Mouse (Mus musculus) hindbrain, embryonic 14.5 days (tissue): ENCODE measurements around the gene Inpp4a. TPM values are rescaled to one million over a fixed set of nuclear protein-coding genes. Genes with fewer than 3 reads are reported as not detected.

Experiments
- ATAC-seq: fragments of 200-750 bp; cut with Nextera tagmentation; 2 replicates; pipeline ENCODE4 v1.8.0; 2017; ENCODE audit warnings: moderate number of reproducible peaks, mild to moderate bottlenecking, moderate TSS enrichment, moderate library complexity; ENCODE audit not compliant: low FRiP score
- DNase-seq: peaks from one replicate; pipeline ENCODE4 v3.0.0-alpha.2; 2015; ENCODE audit warnings: low spot score
- H3K27ac ChIP-seq: fragments of 300-500 bp; sonication (generic); 2 replicates; pipeline ENCODE4 v1.5.1; 2014; ENCODE audit warnings: mild to moderate bottlenecking, moderate library complexity
- H3K27me3 ChIP-seq: fragments of 300-500 bp; sonication (generic); 2 replicates; pipeline ENCODE4 v1.6.1; 2014; ENCODE audit warnings: mild to moderate bottlenecking, low read length, mixed read lengths; ENCODE audit not compliant: control insufficient read depth, insufficient read depth
- H3K36me3 ChIP-seq: fragments of 300-500 bp; sonication (generic); replicated peaks from 2 replicates; pipeline ENCODE4 v1.6.1; 2014; ENCODE audit not compliant: control insufficient read depth, insufficient read depth
- H3K4me1 ChIP-seq: fragments of 300-500 bp; sonication (generic); replicated peaks from 2 replicates; pipeline ENCODE4 v1.6.1; 2014; ENCODE audit warnings: antibody characterized with exemption, low read length, mixed read lengths; ENCODE audit not compliant: control insufficient read depth, insufficient read depth
- H3K4me2 ChIP-seq: fragments of 300-500 bp; sonication (generic); replicated peaks from 2 replicates; pipeline ENCODE4 v1.6.1; 2014; ENCODE audit warnings: mild to moderate bottlenecking, moderate library complexity
- H3K4me3 ChIP-seq: fragments of 300-500 bp; sonication (generic); replicated peaks from 2 replicates; pipeline ENCODE4 v1.5.1; 2014; ENCODE audit warnings: mild to moderate bottlenecking, low read length
- H3K9ac ChIP-seq: fragments of 300-500 bp; sonication (generic); 2 replicates; pipeline ENCODE4 v1.6.1; 2014
- H3K9me3 ChIP-seq: fragments of 300-500 bp; sonication (generic); 2 replicates; pipeline ENCODE4 v1.6.1; 2016; ENCODE audit warnings: low read length; ENCODE audit not compliant: control insufficient read depth
- WGBS: fragments of 180-500 bp; shearing (Covaris S2); extraction: QIAGEN DNeasy Blood & Tissue Kit; methylation state at CpG from one replicate; pipeline ENCODE4 v1.1.7; 2014; 5-methylcytosine and 5-hydroxymethylcytosine counted together
- polyA plus RNA-seq: library from polyadenylated mRNA; unstranded; fragments of >200 nt; fragmentation: Nextera tagmentation; extraction: Ambion mirVana; gene quantifications from 2 replicates; pipeline ENCODE4 v1.2.1, GENCODE M21; 2014

Gene Inpp4a
- 63.7 and 64.3 TPM in 2 replicates for polyA plus RNA-seq

DNA sequence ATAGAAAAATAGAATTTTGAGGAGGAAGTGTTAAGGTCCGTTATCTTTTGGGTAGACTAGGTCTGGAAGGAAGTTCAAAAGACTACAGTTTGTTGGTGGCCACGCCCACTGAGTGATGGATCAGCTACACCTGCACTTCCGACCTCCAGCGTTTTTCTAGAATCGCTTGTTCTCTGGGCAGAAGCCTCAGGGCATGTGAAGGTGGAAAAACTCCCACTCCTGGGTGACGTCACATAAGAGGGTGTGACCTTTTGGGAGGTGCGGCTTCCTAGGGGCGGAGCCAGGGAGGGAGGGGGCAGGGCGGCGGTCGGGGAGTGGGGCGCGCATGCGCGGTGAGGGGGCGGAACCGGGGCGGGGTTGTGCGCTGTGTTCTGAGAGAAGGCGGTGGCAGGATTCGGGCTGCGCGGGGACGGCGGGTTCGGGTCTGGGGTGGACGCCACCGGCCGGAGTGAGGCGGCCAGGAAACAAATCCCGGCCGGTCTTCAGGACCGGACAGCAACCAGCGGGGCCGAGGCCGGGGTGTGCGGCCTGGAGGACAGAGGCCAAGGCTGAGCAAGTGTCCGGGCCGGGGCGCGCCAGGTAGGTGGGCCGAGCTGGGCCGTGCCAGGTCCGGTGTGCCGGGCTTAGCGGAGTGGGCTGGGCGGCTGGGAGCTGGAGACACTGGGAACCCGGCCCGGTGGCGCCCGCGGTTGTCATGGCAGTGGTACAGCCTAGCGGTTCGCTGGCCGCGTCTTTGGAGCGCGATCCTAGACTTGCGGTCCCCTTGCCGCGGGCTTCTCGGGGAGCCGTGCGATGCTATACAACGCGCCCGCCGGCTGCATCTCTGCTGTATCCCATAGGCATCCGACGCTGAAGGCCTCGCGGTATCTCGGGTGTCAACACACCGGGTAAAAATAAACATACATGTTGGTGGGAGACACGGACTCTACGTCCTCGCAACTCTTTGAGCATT lies at the start of gene Inpp4a:
Inpp4a (plus strand) TSS at position 326 of the 952 bp plus-strand sequence.
- no peaks in the 10 kb centered on the region for H3K9me3 ChIP-seq
- H3K4me1 ChIP-seq = peaks cover 18% of the 10 kb centered on the region
- H3K36me3 ChIP-seq = no peaks in the 10 kb centered on the region
- DNase-seq (peak; percentile 95), ATAC-seq (peak; percentile 93)
- peak within 1 kb of the TSS; percentile 65 for H3K4me3 ChIP-seq
- H3K27me3 ChIP-seq = no peaks in the 10 kb centered on the region
- peak within 1 kb of the TSS; percentile 81 for H3K4me2 ChIP-seq
- H3K9ac ChIP-seq = peak within 1 kb of the TSS; percentile 97
- peak within 1 kb of the TSS; percentile 58 for H3K27ac ChIP-seq
- WGBS = under 1% methylated on average over 77 of the region's 77 CpGs

DNA sequence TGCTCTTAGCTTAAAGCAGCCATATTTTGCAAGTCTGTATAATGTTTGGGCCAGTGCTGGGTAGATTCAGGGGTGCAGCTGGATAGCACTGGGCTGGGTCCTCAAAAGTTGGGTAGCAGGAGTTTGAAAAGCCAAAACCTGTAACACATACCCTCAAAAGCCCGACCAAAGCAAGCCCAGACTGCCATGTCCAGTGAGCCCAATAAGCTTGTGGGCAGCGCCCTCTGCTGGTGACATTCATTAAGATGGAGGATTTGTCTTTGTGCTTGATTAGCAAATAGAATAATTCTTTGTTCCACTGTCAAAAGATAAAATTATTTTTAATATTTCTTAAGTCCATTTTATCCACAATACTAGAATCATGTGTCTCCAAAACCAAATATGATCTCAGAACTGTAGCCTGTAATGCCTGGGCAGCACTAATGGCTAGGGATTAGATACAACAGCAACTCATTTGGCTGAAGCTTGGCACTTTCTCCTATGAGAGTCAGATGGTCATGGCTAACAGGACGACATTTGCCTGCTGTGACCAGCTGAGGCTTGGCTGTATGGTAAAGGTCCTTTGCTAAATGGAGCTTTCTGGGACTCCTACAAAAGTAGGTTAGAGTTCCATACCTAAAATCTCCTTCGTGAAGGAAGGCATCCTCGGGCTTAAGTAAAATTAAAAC lies 48.9 kb upstream of the Inpp4a start:
- DNase-seq (peak; percentile 94), ATAC-seq (peak; percentile 57; the same call in 1 of the 2 replicates)
- WGBS = 38% methylated on average over 5 of the region's 5 CpGs
- no peaks in the 10 kb centered on the region for H3K9me3 ChIP-seq
- H3K4me2 ChIP-seq = no peak overlapping the region
- no peak overlapping the region for H3K27ac ChIP-seq
- H3K27me3 ChIP-seq = no peaks in the 10 kb centered on the region
- H3K9ac ChIP-seq = no peak overlapping the region
- H3K4me3 ChIP-seq = no peak overlapping the region
- no peaks in the 10 kb centered on the region for H3K4me1 ChIP-seq
- no peaks in the 10 kb centered on the region for H3K36me3 ChIP-seq

DNA sequence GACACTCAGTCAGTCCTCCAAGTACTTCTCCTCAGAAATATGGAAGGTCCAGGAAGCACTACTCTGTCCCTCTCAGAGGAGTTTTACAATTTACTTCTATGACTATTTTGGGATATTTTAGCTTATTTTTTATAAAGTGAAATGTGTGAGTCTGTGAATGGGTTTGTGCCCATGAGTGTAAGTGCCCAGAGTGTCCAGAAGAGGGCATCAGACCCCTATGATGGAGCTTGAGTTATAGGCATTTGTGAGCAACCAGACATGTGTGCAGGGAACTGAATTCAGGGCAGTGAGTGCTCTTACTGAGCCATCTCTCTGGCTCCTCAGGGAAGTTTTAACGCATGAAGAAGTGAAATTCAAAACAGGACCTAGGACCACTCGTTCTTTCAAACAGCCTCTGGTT lies 41.2 kb upstream of the Inpp4a start:
- Histone ChIP-seq H3K27ac (no peak overlapping the region), H3K4me3 (no peak overlapping the region), H3K4me2 (no peak overlapping the region), H3K27me3 (no peaks in the 10 kb centered on the region), H3K9ac (no peak overlapping the region), H3K9me3 (no peaks in the 10 kb centered on the region), H3K4me1 (no peaks in the 10 kb centered on the region), H3K36me3 (no peaks in the 10 kb centered on the region)
- no peak for DNase-seq
- 88% methylated on average over 2 of the region's 2 CpGs for WGBS
- no peak for ATAC-seq

DNA sequence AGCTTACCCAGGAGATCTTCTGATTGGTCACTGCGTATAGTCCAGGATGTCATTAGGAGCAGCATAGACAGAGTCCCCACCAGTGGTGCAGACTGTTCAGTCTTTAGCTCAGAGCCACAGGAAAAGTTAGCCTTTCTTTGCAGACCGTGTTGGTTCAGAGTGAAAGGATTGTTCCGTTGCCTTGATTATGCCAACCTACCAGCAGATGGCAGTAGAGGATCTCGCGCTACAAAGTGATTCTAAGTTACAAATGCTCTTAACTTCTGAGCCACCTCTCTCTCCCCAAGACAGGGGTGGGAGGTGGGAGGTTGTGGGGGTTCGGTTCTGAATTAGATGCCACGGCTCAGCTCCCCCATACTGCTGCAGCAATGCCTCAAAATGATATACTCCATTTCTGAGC lies 27.2 kb upstream of the Inpp4a start:
- 11% methylated on average over 7 of the region's 7 CpGs for WGBS
- Histone ChIP-seq H3K36me3 (no peaks in the 10 kb centered on the region), H3K4me2 (no peak overlapping the region), H3K27me3 (no peaks in the 10 kb centered on the region), H3K4me3 (no peak overlapping the region), H3K9ac (no peak overlapping the region), H3K27ac (no peak overlapping the region), H3K4me1 (no peaks in the 10 kb centered on the region), H3K9me3 (no peaks in the 10 kb centered on the region)
- peak; percentile 48; the same call in 1 of the 2 replicates for ATAC-seq
- DNase-seq = peak; percentile 89

DNA sequence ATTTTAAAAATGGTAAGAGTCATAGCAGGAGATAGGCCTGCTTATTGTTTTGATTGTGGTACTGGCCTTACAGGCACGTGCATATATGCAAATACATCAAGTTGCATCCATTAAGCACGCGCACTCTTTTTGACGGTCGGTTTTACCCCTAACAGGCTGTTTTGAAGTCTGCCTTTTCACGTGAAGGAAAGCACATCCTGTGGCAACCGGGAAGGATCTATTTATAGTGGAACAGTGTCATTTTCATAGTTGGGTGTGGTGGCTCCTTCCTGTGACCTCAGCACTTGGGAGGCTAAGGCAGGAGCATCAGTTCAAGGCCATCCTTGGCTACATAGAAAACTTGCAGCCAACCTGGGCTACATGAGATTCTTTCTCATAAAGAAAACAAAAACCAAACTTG lies 13.1 kb upstream of the Inpp4a start:
- Histone ChIP-seq H3K27me3 (no peaks in the 10 kb centered on the region), H3K4me2 (no peak overlapping the region), H3K4me1 (0 out of 2 replicates have a peak, but pooled peaks cover 10% of the 10 kb centered on the region), H3K27ac (no peak overlapping the region), H3K4me3 (no peak overlapping the region), H3K9ac (no peak overlapping the region), H3K9me3 (no peaks in the 10 kb centered on the region), H3K36me3 (no peaks in the 10 kb centered on the region)
- no peak for ATAC-seq
- 77% methylated on average over 7 of the region's 7 CpGs for WGBS
- DNase-seq = no peak

DNA sequence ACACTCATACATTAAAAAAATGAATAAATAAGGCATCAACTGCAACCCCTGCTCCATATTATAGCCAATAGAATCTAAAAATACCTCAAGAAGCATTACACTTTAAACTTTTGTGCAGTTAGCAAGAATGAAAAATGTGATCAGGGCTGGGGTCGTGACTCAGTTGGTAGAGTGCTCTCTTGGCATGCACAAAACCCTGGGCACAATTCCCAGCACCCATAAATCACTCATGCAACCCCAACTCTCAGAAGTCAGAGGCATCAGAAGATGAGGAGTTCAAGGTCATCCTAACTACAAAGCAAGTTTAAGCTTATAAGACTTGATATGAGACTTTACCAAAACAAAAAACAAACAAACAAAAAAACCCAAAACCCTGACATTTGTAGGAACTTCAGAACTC lies 11.9 kb upstream of the Inpp4a start:
- 0 out of 2 replicates have a peak, but pooled peaks cover 10% of the 10 kb centered on the region for H3K4me1 ChIP-seq
- H3K27ac ChIP-seq = no peak overlapping the region
- no peaks in the 10 kb centered on the region for H3K9me3 ChIP-seq
- 75% methylated on average over 1 of the region's 1 CpGs for WGBS
- no peak overlapping the region for H3K4me3 ChIP-seq
- no peak overlapping the region for H3K4me2 ChIP-seq
- H3K9ac ChIP-seq = no peak overlapping the region
- H3K27me3 ChIP-seq = no peaks in the 10 kb centered on the region
- ATAC-seq (no peak), DNase-seq (no peak)
- no peaks in the 10 kb centered on the region for H3K36me3 ChIP-seq

DNA sequence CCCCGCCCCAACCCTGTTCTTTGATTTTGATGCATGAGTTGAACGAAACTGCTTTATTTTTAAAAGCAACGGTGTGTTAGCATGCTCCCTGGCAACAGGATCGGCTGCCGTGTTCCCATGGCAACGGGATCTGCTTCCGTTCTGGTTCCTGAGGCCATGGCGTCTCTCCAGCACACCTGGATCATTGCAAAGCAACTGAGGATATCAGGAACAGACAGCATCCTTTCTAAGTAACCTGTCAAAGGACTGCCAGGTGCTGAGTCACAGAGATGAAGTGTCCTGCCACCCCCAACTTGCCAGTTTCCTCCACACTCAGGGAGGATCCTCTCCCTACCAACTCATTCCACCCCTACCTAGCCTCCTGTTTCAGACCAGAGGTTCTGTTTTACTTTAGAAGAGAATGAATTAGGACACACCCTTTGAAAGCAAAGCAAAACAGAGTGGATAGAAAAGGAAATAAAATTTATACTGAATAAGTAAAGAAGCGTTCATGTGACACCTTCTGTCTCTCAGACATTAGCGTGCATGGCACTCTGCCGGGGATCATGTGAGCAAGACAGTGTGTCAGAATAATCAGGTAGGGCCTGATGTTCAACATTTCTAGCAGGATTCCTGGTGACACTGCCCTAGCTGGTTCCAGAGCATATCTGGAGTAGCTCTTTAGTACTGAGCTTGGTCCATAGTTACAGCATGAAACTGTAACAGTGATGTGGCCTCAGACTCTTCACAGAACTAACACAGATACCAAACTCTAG lies 11.3 kb upstream of the Inpp4a start:
- no peaks in the 10 kb centered on the region for H3K36me3 ChIP-seq
- DNase-seq = peak; percentile 64
- H3K9me3 ChIP-seq = no peaks in the 10 kb centered on the region
- no peak overlapping the region for H3K4me3 ChIP-seq
- H3K27ac ChIP-seq = 0 out of 2 replicates have a peak overlapping the region, but pooled peaks have one; percentile 14
- WGBS = 54% methylated on average over 11 of the region's 11 CpGs
- no peak overlapping the region for H3K9ac ChIP-seq
- H3K4me2 ChIP-seq = no peak overlapping the region
- H3K4me1 ChIP-seq = 0 out of 2 replicates have a peak, but pooled peaks cover 10% of the 10 kb centered on the region
- no peak for ATAC-seq
- no peaks in the 10 kb centered on the region for H3K27me3 ChIP-seq

DNA sequence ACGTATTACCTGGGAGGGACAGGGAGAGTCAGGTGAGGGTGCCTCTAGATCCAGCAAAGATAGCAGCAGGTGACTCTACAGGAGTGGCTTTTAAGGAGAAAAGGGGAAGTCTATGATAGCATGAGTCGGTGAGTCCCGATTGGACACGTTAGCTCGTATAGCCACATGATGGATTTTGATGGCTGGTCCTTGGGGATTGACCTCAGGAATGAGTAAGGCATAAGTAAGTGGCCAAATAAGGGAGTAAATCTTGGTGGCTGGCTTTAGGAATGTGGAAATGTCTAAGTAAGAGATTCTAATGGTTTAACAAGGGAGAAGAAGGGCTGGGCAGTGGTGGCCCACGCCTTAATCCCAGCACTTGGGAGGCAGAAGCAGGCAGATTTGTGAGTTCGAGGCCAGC lies 10.7 kb upstream of the Inpp4a start:
- H3K4me3 ChIP-seq = no peak overlapping the region
- no peaks in the 10 kb centered on the region for H3K36me3 ChIP-seq
- no peaks in the 10 kb centered on the region for H3K27me3 ChIP-seq
- 0 out of 2 replicates have a peak, but pooled peaks cover 10% of the 10 kb centered on the region for H3K4me1 ChIP-seq
- WGBS = 89% methylated on average over 7 of the region's 7 CpGs
- H3K27ac ChIP-seq = no peak overlapping the region
- H3K9ac ChIP-seq = no peak overlapping the region
- DNase-seq (no peak), ATAC-seq (no peak)
- no peak overlapping the region for H3K4me2 ChIP-seq
- H3K9me3 ChIP-seq = no peaks in the 10 kb centered on the region

DNA sequence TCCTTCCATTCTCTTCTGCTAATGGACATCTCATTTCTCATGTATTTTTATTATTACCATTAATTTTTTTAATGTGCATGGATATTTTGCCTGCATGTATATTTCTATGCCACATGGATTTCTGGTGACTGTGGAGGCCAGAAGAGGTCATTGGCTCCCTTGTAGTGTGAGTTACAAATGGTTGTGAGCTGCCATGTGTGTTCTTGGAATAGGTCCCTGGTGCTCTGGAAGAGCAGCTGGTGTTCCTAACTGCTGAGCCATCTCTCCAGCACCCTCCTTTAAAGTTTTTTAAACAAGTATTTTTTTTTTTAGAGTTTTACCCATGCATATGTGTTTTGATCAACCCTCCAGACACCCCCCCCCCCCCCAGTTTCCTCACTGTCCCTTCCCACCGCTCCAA lies 3.3 kb upstream of the Inpp4a start:
- Histone ChIP-seq H3K9me3 (no peaks in the 10 kb centered on the region), H3K9ac (no peak overlapping the region), H3K27me3 (no peaks in the 10 kb centered on the region), H3K4me1 (peaks cover 11% of the 10 kb centered on the region), H3K4me3 (no peak overlapping the region), H3K27ac (no peak overlapping the region), H3K4me2 (no peak overlapping the region), H3K36me3 (no peaks in the 10 kb centered on the region)
- no peak for ATAC-seq
- 57% methylated on average over 1 of the region's 1 CpGs for WGBS
- no peak for DNase-seq
